Mouse (Mus musculus) embryonic fibroblast, embryonic 13.5 days (primary cell): ENCODE measurements around the gene Hoxc4.

Source experiments
- CTCF ChIP-seq: IDR thresholded peaks from 2 replicates; pipeline ENCODE4 v1.5.1; 2011; ENCODE audit warnings: mild to moderate bottlenecking, control low read depth, low read length, moderate library complexity, borderline replicate concordance; ENCODE audit not compliant: insufficient read depth
- POLR2A ChIP-seq: IDR thresholded peaks from 2 replicates; pipeline ENCODE4 v1.6.1; 2011; ENCODE audit warnings: low read depth, mild to moderate bottlenecking, control low read depth, low read length, moderate library complexity

DNA sequence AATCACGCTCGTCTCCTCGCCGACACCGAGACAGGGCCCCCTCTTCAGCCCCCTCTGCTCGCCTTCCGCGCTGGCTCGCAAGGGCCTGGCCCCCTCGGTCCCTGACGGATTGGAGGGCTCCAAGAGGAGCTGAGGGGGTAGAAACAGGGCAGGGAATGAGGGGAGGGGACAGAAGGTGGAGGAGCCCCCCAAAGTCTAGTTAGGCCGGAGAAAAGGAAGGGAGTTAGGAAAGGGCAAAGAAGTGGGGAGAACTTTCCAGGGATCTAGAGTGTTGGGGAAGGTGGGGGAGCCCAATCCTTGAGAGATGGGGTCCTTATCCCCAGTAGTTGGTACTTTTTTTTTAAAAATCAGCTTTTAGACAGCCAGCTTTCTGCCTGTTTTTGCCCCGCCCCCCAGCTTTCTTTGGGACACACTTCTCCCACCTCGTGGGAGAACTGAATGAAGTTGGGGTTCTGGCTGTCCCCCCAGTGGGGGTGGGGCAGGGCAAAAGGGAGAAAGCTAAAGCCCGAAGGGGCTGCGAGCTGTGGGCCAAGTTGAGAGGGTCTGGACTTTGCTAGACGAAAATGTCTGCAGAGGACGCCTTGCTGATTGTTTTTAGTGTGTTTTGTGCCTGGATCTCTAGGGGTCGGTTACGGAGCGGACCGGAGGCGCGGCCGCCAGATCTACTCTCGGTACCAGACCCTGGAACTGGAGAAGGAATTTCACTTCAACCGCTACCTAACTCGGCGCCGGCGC is 8.5 kb upstream of the Hoxc4 start:
- no peak for TF ChIP-seq CTCF
- TF ChIP-seq POLR2A = no peak
